Mouse (Mus musculus) liver, embryonic 14.5 days (tissue): ENCODE measurements around the gene Sik3.

Source experiments
- CTCF ChIP-seq: IDR thresholded peaks from 2 replicates; pipeline ENCODE4 v1.5.1; 2016; ENCODE audit warnings: antibody characterized with exemption, low read depth, control low read depth
- EP300 ChIP-seq: IDR thresholded peaks from 2 replicates; pipeline ENCODE4 v1.6.1; 2016; ENCODE audit warnings: antibody characterized with exemption, low read depth

GRCm38 (mm10) chr9:46192642-46193041 lies 180.0 kb downstream of the Sik3 start:
- TF ChIP-seq CTCF (no peak), EP300 (no peak)
